Mouse (Mus musculus): ENCODE results near the gene Bad.

DNA sequence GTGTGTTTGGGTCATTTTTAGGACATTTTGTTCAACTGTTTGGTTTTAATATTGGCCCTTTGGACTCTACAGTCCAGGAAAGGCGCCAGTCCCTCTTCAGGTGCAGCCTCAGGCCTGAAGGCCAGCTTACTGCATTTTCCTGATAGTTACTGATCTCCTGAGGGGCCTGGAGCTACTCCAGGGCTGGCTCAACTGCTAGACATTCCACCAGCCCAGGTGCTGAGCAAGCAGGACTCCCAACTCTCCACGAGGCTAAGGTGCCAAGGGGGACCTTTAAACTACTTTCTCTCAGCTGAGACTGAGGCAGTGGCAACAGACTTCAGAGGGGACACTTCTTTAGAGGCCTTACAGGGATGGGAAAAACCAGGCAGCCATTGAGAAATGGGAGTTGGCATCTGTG is 36.8 kb upstream of the Bad start:
- TF ChIP-seq GATA1 (IDR thresholded peaks at IDR 0.05; ENCODE audit: borderline replicate concordance, low read length) (no peak), FLI1 (IDR thresholded peaks at IDR 0.05; ENCODE audit: low read length) (no peak)
